Comparison of ENCODE assay signal across 17 mouse cellular contexts in genomic region chr13:98201436-98201835, GRCm38 (mm10). TPM values are rescaled to one million over a fixed set of nuclear protein-coding genes. Genes with fewer than 3 reads are reported as not detected.
A peak's percentile ranks its signal among the peaks of the same experiment; 100 is the strongest.
DNase-seq lines count a peak whose midpoint lies in the region; ATAC-seq and TF ChIP-seq lines count a peak whose summit lies in the region.
"Had no signal": no experiment of that assay in that cellular context is flagged by ENCODE, and none has a peak within 500 bp of the region (broad histone marks: within the 10 kb centered on the region; RNA-seq: fewer than 3 reads in every experiment).

No protein-coding gene starts in this region.

- H3K4me2 ChIP-seq in heart, embryonic 14.5 days (ENCODE audit: low read length) = peak overlapping the region; percentile 44
- H3K4me2 ChIP-seq in intestine, embryonic 16.5 days (ENCODE audit: low read depth, low read length) = no peak overlapping the region; the same call in 1 of the 2 replicates
- no peak overlapping the region for H3K4me2 ChIP-seq in kidney, embryonic 14.5 days (replicated peaks; ENCODE audit: low read depth, low read length)
- H3K4me2 ChIP-seq: embryonic facial prominence, embryonic 15.5 days; forebrain, embryonic 12.5 days; hindbrain, embryonic 15.5 days; lung, embryonic 15.5 days; neural tube, embryonic 13.5 days had no signal

- H3K4me3 ChIP-seq in heart, embryonic 14.5 days (ENCODE audit: control insufficient read depth in 1 of 2, insufficient read depth in 1 of 2, low read depth in 1 of 2, low read length in 2 of 2) = no peak overlapping the region
- H3K4me3 ChIP-seq in heart, adult 2 months = no peak overlapping the region
- no peak overlapping the region for H3K4me3 ChIP-seq in intestine, embryonic 16.5 days (ENCODE audit: low read length)
- no peak overlapping the region for H3K4me3 ChIP-seq in kidney, embryonic 14.5 days (ENCODE audit: low read length)
- H3K4me3 ChIP-seq: embryonic facial prominence, embryonic 15.5 days; forebrain, embryonic 12.5 days; hindbrain, embryonic 15.5 days; lung, embryonic 15.5 days; megakaryocyte, embryonic 14.5 days; neural tube, embryonic 13.5 days had no signal

- intact Hi-C loops in heart, adult 2 months (cut with DNase I) = no loop called here

- no peaks in the 10 kb centered on the region for H3K36me3 ChIP-seq in heart, embryonic 14.5 days (ENCODE audit: control insufficient read depth, insufficient read depth, low read length)
- H3K36me3 ChIP-seq in heart, adult 2 months (ENCODE audit: control insufficient read depth, insufficient read depth, low read length) = no peaks in the 10 kb centered on the region
- H3K36me3 ChIP-seq in intestine, embryonic 16.5 days (ENCODE audit: control insufficient read depth, insufficient read depth, low read length) = no peaks in the 10 kb centered on the region
- no peaks in the 10 kb centered on the region for H3K36me3 ChIP-seq in kidney, embryonic 14.5 days (ENCODE audit: control insufficient read depth, insufficient read depth, low read length)
- H3K36me3 ChIP-seq: embryonic facial prominence, embryonic 15.5 days; forebrain, embryonic 12.5 days; hindbrain, embryonic 15.5 days; lung, embryonic 15.5 days; neural tube, embryonic 13.5 days had no signal

- WGBS in heart, embryonic 14.5 days = 17% methylated on average over 9 of the region's 9 CpGs
- WGBS in heart, adult 2 months = 33% methylated on average over 9 of the region's 9 CpGs
- WGBS in intestine, embryonic 16.5 days = 51% methylated on average over 9 of the region's 9 CpGs
- 66% methylated on average over 9 of the region's 9 CpGs for WGBS in kidney, embryonic 14.5 days

- no peak for TF ChIP-seq EP300 in heart, adult 2 months (IDR thresholded peaks at IDR 0.05; ENCODE audit: insufficient read depth, low read depth, low read length)

- H3K9ac ChIP-seq in heart, embryonic 14.5 days (ENCODE audit: low read length) = peak overlapping the region; percentile 6; the same call in 1 of the 2 replicates
- H3K9ac ChIP-seq in heart, adult 2 months (ENCODE audit: low read depth, low read length) = no peak overlapping the region
- no peak overlapping the region for H3K9ac ChIP-seq in intestine, embryonic 16.5 days (ENCODE audit: low read depth, low read length)
- no peak overlapping the region for H3K9ac ChIP-seq in kidney, embryonic 14.5 days (ENCODE audit: low read depth, low read length)
- H3K9ac ChIP-seq: embryonic facial prominence, embryonic 15.5 days; forebrain, embryonic 12.5 days; hindbrain, embryonic 15.5 days; lung, embryonic 15.5 days; neural tube, embryonic 13.5 days had no signal

- no peaks in the 10 kb centered on the region for H3K79me2 ChIP-seq in heart, adult 2 months (replicated peaks; ENCODE audit: control insufficient read depth, insufficient read depth, low read length)

- DNase-seq in adrenal gland, adult 8-10 months = peak; percentile 15
- no peak for DNase-seq in adrenal gland, adult 18-20 months (ENCODE audit: low spot score in 2 of 2)
- no peak for DNase-seq in heart, adult 2 months
- DNase-seq in adrenal gland, postnatal 10 days = peak; percentile 42
- no peak for DNase-seq in yolk sac, embryonic 10.5 days (ENCODE audit: low spot score)
- DNase-seq: kidney, adult 8-10 months; kidney, postnatal 4 days; thymus, postnatal 25 days had no signal

- no peaks in the 10 kb centered on the region for H3K9me3 ChIP-seq in heart, embryonic 14.5 days (ENCODE audit: control insufficient read depth, low read length)
- no peaks in the 10 kb centered on the region for H3K9me3 ChIP-seq in intestine, embryonic 16.5 days (ENCODE audit: control insufficient read depth, low read length)
- H3K9me3 ChIP-seq in kidney, embryonic 14.5 days (ENCODE audit: control insufficient read depth, low read length) = no peaks in the 10 kb centered on the region
- H3K9me3 ChIP-seq: embryonic facial prominence, embryonic 15.5 days; forebrain, embryonic 12.5 days; hindbrain, embryonic 15.5 days; lung, embryonic 15.5 days; neural tube, embryonic 13.5 days had no signal

- no peak for TF ChIP-seq POLR2A in heart, adult 2 months (IDR thresholded peaks at IDR 0.05; ENCODE audit: insufficient read depth, low read depth, low read length)

- no peak for TF ChIP-seq CTCF in heart, adult 2 months (IDR thresholded peaks at IDR 0.05)

- ATAC-seq in heart, embryonic 14.5 days (ENCODE audit: insufficient number of reproducible peaks, insufficient read depth, low FRiP score, low read depth) = no peak
- peak; percentile 40 for ATAC-seq in intestine, embryonic 16.5 days
- ATAC-seq in kidney, embryonic 14.5 days (ENCODE audit: low FRiP score, low TSS enrichment) = no peak

- no peaks in the 10 kb centered on the region for H3K27me3 ChIP-seq in heart, embryonic 14.5 days (ENCODE audit: control insufficient read depth, insufficient read depth, low read length)
- H3K27me3 ChIP-seq in heart, adult 2 months (ENCODE audit: control insufficient read depth, insufficient read depth, low read length) = no peaks in the 10 kb centered on the region
- no peaks in the 10 kb centered on the region for H3K27me3 ChIP-seq in intestine, embryonic 16.5 days (replicated peaks; ENCODE audit: control insufficient read depth, insufficient read depth, low read length)
- H3K27me3 ChIP-seq in kidney, embryonic 14.5 days (ENCODE audit: control insufficient read depth, insufficient read depth, low read length) = no peaks in the 10 kb centered on the region
- H3K27me3 ChIP-seq: embryonic facial prominence, embryonic 15.5 days; hindbrain, embryonic 15.5 days; neural tube, embryonic 13.5 days had no signal

- H3K4me1 ChIP-seq in heart, embryonic 14.5 days (ENCODE audit: control insufficient read depth in 2 of 2, insufficient read depth in 2 of 2, low read length in 2 of 2) = peaks cover 9 to 16% of the 10 kb centered on the region in 2 experiments
- no peaks in the 10 kb centered on the region for H3K4me1 ChIP-seq in heart, adult 2 months (ENCODE audit: control insufficient read depth, insufficient read depth, low read length)
- H3K4me1 ChIP-seq in intestine, embryonic 16.5 days (ENCODE audit: control insufficient read depth, insufficient read depth, low read length) = peaks cover 18% of the 10 kb centered on the region
- H3K4me1 ChIP-seq in kidney, embryonic 14.5 days (ENCODE audit: control insufficient read depth, insufficient read depth, low read length) = peaks cover 15% of the 10 kb centered on the region; the same call in 1 of the 2 replicates

- H3K27ac ChIP-seq in heart, embryonic 14.5 days (replicated peaks in 1 of 2; ENCODE audit: control insufficient read depth in 1 of 2, insufficient read depth in 1 of 2, low read depth in 2 of 2, low read length in 2 of 2) = peak overlapping the region in 1 of 2 experiments; percentile 6; a peak in 1 of 4 replicates
- H3K27ac ChIP-seq in heart, adult 2 months = no peak overlapping the region
- peak overlapping the region; percentile 54 for H3K27ac ChIP-seq in intestine, embryonic 16.5 days (ENCODE audit: low read length)
- no peak overlapping the region for H3K27ac ChIP-seq in kidney, embryonic 14.5 days (ENCODE audit: low read depth, low read length)
- H3K27ac ChIP-seq: embryonic facial prominence, embryonic 15.5 days; forebrain, embryonic 12.5 days; hindbrain, embryonic 15.5 days; lung, embryonic 15.5 days; neural tube, embryonic 13.5 days had no signal

RNA-seq across cellular contexts. Expression of gene Arhgef28, which starts 4.8 kb away (rescaled TPM):
- total RNA-seq in adrenal gland, adult 8-10 months (2022) = 10 to 100 TPM; 15.1 to 41.9 (median 31.5) TPM
- 10 to 100 TPM; 14.2 to 28.0 TPM for total RNA-seq in adrenal gland, adult 18-20 months (2021)
- polyA plus RNA-seq in heart, embryonic 14.5 days (2014; fragmentation: Nextera tagmentation; extraction: Ambion mirVana) = 10.8 and 14.2 TPM in 2 replicates
- total RNA-seq in heart, adult 2 months (2021) = 1 to 10 TPM; 4.6 to 5.2 TPM
- polyA plus RNA-seq in heart, adult 2 months (2012; rRNA removed) = 2.4 and 3.8 TPM in 2 replicates
- total RNA-seq in adrenal gland, postnatal 10 days (2021) = 10 to 100 TPM; 23.7 to 30.8 TPM
- 14.2 and 15.1 TPM in 2 replicates for polyA plus RNA-seq in intestine, embryonic 16.5 days (2015; fragmentation: Nextera tagmentation; extraction: Ambion mirVana)
- polyA plus RNA-seq in kidney, embryonic 14.5 days (2014; fragmentation: Nextera tagmentation; extraction: Ambion mirVana) = 33.7 and 38.6 TPM in 2 replicates

Comparison
In these comparisons a context has a peak if more than half of its experiments do, and no peak if none do; other contexts are left out.
1. DNase-seq: peak in adrenal gland, adult 8-10 months (single experiment) and adrenal gland, postnatal 10 days (single experiment); none in adrenal gland, adult 18-20 months (0 of 2), heart, adult 2 months (0 of 2) and yolk sac, embryonic 10.5 days (single experiment).